Mouse (Mus musculus) megakaryocyte, embryonic 14.5 days (primary cell): ENCODE data around the gene Nipal1. TPM values are rescaled to one million over a fixed set of nuclear protein-coding genes. Genes with fewer than 3 reads are reported as not detected.

ENCODE experiments used
- H3K27me3 ChIP-seq: replicated peaks from 2 replicates; pipeline ENCODE3; 2012; ENCODE audit warnings: inconsistent platforms
- H3K36me3 ChIP-seq: replicated peaks from 2 replicates; pipeline ENCODE3; 2012; ENCODE audit warnings: low read length, inconsistent platforms, mixed read lengths
- H3K4me1 ChIP-seq: 2 replicates; pipeline ENCODE4 v1.6.1; 2012; ENCODE audit warnings: inconsistent platforms
- H3K4me3 ChIP-seq: replicated peaks from 2 replicates; pipeline ENCODE3; 2012; ENCODE audit warnings: moderate library complexity, mild to moderate bottlenecking, inconsistent platforms
- H3K9me3 ChIP-seq: 2 replicates; pipeline ENCODE4 v1.6.1; 2012; ENCODE audit warnings: inconsistent platforms
- FLI1 ChIP-seq: IDR thresholded peaks from 2 replicates; pipeline ENCODE4 v1.6.1; 2012; ENCODE audit warnings: low read length, inconsistent platforms, mixed read lengths
- GATA1 ChIP-seq: IDR thresholded peaks from 3 replicates; pipeline ENCODE4 v1.6.1; 2012; ENCODE audit warnings: mixed read lengths, low read length, inconsistent platforms, borderline replicate concordance
- polyA plus RNA-seq: library from polyadenylated mRNA; stranded (reverse); fragments of >175 nt; gene quantifications from 2 replicates; pipeline ENCODE4 v1.2.3, GENCODE M21; 2012; ENCODE audit warnings: low replicate concordance; ENCODE audit not compliant: insufficient read depth

Gene Nipal1
- polyA plus RNA-seq, 1 experiment: not detected

DNA sequence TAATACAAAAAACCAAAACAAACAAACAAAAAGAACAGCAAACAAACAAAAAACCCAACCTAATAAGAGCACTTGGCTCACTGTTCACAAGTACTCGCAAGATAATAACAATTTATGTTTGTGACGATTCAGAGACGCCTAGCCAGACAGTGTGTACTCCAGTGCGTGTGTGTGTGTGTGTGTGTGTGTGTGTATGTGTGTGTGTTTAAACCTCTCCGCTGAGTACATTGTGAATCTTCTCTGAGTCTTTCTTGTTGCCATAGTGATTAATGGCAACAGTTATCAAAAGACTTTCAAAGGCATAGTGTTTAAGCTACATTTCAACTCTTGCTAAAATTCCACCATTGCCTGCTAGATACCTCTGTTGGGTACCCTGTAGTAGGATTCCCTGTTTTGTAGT is 16.5 kb downstream of the Nipal1 start:
- Histone ChIP-seq H3K4me1 (no peaks in the 10 kb centered on the region), H3K4me3 (no peak overlapping the region), H3K36me3 (no peaks in the 10 kb centered on the region), H3K9me3 (no peaks in the 10 kb centered on the region), H3K27me3 (peaks cover 16% of the 10 kb centered on the region)
- TF ChIP-seq FLI1 (no peak), GATA1 (no peak)

GRCm38 (mm10) chr5:72664854-72665253 is 17.3 kb downstream of the Nipal1 start:
- Histone ChIP-seq H3K9me3 (no peaks in the 10 kb centered on the region), H3K36me3 (no peaks in the 10 kb centered on the region), H3K4me1 (no peaks in the 10 kb centered on the region), H3K27me3 (peaks cover 15% of the 10 kb centered on the region), H3K4me3 (no peak overlapping the region)
- no peak for TF ChIP-seq GATA1
- no peak for TF ChIP-seq FLI1

GRCm38 (mm10) chr5:72665281-72665680 is 17.7 kb downstream of the Nipal1 start:
- Histone ChIP-seq H3K27me3 (peaks cover 12% of the 10 kb centered on the region), H3K36me3 (no peaks in the 10 kb centered on the region), H3K4me1 (no peaks in the 10 kb centered on the region), H3K4me3 (no peak overlapping the region), H3K9me3 (no peaks in the 10 kb centered on the region)
- TF ChIP-seq FLI1 (no peak), GATA1 (no peak)

DNA sequence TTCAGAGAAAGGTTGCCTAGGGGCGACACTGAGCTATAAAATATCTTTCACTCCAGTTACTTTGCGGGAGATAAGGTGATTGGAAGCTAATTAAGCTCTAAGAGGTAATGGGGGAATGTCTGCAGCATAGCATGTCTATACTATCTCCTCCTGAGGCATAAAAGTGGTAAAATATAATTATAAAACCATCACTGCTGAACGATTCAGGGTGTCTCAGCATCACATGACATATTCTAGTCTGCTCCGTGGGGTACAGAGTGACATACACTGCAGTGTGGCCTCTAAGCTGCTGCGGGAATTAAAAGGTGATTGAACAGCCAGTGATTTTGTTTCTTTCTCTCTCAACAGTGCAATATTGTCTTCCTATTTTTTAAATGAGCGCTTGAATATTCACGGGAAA is 18.8 kb downstream of the Nipal1 start:
- no peak overlapping the region for H3K4me3 ChIP-seq
- H3K4me1 ChIP-seq: no peaks in the 10 kb centered on the region
- H3K36me3 ChIP-seq: no peaks in the 10 kb centered on the region
- TF ChIP-seq GATA1: no peak
- H3K27me3 ChIP-seq: peaks cover 8% of the 10 kb centered on the region
- H3K9me3 ChIP-seq: no peaks in the 10 kb centered on the region

GRCm38 (mm10) chr5:72668351-72668750 is 20.8 kb downstream of the Nipal1 start:
- H3K9me3 ChIP-seq: no peaks in the 10 kb centered on the region
- TF ChIP-seq FLI1: no peak
- no peak for TF ChIP-seq GATA1

DNA sequence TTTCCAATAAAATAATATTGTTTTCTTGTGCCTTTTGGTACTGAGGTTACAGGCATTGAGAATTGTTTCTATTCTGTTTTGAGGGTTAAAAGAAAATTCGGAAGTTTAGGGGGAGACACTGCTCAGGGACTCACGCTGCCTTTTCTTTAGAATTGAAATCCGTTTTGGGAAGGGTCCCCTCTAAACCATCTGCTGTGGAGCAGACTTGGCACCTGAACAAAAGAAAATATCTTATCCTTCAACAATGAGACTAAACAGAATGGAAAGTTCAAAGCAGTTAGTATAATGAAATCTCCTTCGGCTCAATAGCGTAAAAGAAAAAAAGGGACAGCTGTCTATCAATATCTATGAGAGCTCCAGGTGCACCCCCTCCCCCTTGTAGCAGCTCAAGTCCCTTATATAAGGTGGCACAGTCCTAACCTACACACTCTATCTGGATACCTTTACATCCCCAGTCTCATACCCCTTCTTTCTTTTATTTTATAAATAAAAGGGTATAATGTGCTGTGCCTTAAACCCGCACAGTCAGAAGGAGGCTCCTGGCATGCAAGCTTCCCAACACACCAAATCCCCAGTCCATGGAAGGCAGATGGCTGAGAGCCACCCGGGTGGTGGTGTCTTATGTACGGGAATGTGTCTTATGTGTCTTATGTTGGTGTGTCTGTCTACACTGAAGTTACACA is 23.6 kb downstream of the Nipal1 start:
- H3K36me3 ChIP-seq: no peaks in the 10 kb centered on the region
- no peaks in the 10 kb centered on the region for H3K9me3 ChIP-seq
- TF ChIP-seq GATA1: no peak
- TF ChIP-seq FLI1: no peak
- no peak overlapping the region for H3K4me3 ChIP-seq
- H3K27me3 ChIP-seq: peaks cover 2% of the 10 kb centered on the region
- no peaks in the 10 kb centered on the region for H3K4me1 ChIP-seq

More at GRCm38 (mm10) chr5:72668351-72668750, 20.8 kb downstream of the Nipal1 start:
- H3K36me3 ChIP-seq: no peaks in the 10 kb centered on the region
- no peak overlapping the region for H3K4me3 ChIP-seq
- no peaks in the 10 kb centered on the region for H3K4me1 ChIP-seq
- peaks cover 4% of the 10 kb centered on the region for H3K27me3 ChIP-seq

- Histone ChIP-seq H3K4me3 (no peak overlapping the region), H3K36me3 (no peaks in the 10 kb centered on the region), H3K27me3 (peaks cover 2% of the 10 kb centered on the region), H3K9me3 (peaks cover 12% of the 10 kb centered on the region), H3K4me1 (no peaks in the 10 kb centered on the region)
- no peak for TF ChIP-seq FLI1
- TF ChIP-seq GATA1: no peak
These were observed 27.5 kb downstream of the Nipal1 start for GRCm38 (mm10) chr5:72674994-72675542.

- H3K4me3 ChIP-seq: no peak overlapping the region
- H3K27me3 ChIP-seq: peaks cover 2% of the 10 kb centered on the region
- H3K9me3 ChIP-seq: peaks cover 17% of the 10 kb centered on the region
- no peaks in the 10 kb centered on the region for H3K36me3 ChIP-seq
- no peaks in the 10 kb centered on the region for H3K4me1 ChIP-seq
- TF ChIP-seq FLI1 (no peak), GATA1 (no peak)
These were observed 33.9 kb downstream of the Nipal1 start for GRCm38 (mm10) chr5:72681451-72681850.

- no peak for TF ChIP-seq FLI1
- no peak for TF ChIP-seq GATA1
- no peaks in the 10 kb centered on the region for H3K27me3 ChIP-seq
- H3K9me3 ChIP-seq: no peaks in the 10 kb centered on the region; the same call in 1 of the 2 replicates
- no peak overlapping the region for H3K4me3 ChIP-seq
- no peaks in the 10 kb centered on the region for H3K4me1 ChIP-seq
- H3K36me3 ChIP-seq: no peaks in the 10 kb centered on the region
These were observed 42.0 kb downstream of the Nipal1 start for GRCm38 (mm10) chr5:72689556-72689955.

DNA sequence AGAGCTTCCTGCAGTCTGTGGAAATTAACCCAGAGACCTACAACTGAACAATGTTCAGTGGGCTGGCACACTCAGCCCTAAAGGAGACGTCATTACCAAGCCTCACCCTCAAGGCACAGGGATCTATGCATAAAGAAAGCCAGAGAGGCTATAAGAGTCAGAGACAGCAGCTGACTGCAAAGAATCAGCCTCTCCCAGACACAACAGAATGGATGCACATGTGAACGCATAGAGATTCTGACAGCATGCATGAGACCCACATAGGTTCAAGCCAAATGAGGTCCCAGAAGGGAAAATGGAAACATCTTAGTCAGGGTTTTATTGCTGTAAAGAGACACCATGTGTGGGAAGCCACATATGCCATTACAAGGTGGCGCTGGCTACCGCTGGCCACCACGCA is 42.9 kb downstream of the Nipal1 start:
- Histone ChIP-seq H3K9me3 (no peaks in the 10 kb centered on the region; the same call in 1 of the 2 replicates), H3K4me1 (no peaks in the 10 kb centered on the region), H3K4me3 (no peak overlapping the region), H3K27me3 (no peaks in the 10 kb centered on the region), H3K36me3 (no peaks in the 10 kb centered on the region)
- TF ChIP-seq FLI1 (no peak), GATA1 (no peak)
